Mouse (Mus musculus): ENCODE results near the gene Spns1.
"Not testable (repeated sequence)": the region's sequence is repeated elsewhere in the genome, so short reads cannot be mapped to it uniquely, and the experiment has no call there.

Gene Spns1

DNA sequence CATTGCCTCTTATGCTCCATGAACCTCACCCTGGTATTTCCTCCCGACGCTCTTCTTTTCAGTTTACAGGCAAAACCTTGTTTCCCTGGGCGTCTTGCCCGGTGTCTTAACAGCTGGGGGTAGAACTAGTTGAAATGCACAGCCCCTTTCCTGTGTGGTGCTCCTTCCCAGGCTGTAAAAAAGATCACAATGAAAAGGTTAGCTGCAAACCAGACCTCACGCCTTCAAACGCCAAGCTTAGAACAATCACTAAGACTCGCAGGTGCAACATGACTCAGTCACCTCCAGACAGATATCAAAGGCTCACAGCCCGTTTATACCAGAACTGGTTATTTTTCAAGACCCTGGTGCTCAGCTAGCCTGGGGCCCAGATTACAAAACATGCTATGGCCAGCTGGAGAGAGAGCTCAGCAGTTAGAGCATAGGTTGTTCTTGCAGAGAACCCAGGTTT is 37.7 kb downstream of the Spns1 start:
- no peak for DNase-seq (ENCODE audit: extremely low spot score)

DNA sequence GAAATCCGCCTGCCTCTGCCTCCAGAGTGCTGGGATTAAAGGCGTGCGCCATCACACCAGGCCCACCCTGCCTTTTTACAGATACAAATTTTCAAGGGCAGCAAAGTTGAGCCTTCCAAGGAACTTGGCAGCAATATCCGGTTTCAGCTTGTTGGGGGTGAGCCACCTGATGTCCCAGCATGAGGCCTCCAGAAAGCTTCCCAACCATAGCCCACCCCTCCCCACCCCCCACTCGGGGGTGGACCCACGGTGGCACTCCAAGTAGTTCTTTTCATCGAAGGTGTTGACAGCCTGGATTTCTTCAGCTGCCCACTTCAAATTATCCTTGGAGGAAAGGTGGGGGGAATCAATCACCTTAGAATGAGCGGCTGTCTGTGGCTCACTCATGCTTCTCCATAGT is 38.3 kb downstream of the Spns1 start:
- DNase-seq (ENCODE audit: extremely low spot score): no peak

DNA sequence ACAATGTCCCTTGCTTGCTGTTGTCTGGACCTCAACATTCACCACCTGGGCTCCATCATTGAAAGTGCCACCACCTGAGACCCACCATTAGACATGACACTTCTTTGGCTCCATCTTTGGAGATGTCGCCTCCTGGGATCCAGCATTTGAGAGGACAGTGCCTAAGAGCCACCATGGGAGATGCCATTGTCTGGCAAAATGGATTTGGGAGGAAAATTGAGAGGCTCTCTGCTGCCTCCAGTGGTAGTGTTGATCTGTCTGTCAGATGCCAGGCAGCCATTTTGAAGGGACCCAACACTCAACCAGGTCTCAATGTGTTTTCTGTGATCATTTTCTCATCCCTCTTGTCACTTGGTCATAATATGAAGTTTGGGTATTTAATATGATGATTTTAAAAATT is 41.7 kb downstream of the Spns1 start:
- DNase-seq (ENCODE audit: extremely low spot score): no peak

DNA sequence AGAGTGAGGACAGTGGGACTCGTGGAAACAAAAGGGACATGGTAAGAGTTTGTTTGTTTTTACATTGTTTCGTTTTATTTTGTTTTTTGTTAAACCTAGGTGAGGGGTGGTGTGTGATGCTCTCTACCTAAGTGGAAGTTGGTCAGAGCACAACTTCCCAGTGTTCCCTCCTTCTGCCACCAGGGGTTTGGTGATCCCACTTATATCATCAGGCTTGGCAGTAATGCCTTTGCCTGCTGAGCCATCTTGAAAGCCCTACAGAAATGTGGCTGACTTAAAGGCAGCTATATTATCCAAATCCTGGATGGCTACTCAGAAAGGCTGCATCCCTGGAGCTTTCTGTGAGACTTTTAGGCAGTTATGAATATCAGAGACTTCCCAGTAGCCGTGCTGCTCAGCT is 44.6 kb downstream of the Spns1 start:
- no peak for DNase-seq (ENCODE audit: extremely low spot score)

DNA sequence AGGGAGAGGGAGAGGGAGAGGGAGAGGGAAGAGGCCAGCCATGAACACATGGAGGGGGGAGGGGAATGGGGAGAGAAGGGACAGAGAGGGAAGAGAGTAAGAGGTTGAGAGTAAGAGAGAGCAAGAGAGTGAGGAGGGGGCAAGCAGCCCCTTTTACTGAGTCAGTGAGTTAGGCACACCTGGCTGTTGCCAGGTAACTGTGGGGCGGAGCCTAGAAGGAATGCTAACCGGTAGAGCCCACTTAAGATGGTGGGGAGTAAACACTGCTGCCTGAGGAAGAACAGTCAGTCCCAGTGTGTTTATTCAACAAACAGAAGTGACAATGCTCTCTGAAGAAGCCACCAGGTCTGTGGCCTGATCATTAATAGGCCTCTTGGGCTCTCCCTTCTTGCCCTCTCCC is 46.6 kb downstream of the Spns1 start:
- DNase-seq (ENCODE audit: extremely low spot score): no peak

DNA sequence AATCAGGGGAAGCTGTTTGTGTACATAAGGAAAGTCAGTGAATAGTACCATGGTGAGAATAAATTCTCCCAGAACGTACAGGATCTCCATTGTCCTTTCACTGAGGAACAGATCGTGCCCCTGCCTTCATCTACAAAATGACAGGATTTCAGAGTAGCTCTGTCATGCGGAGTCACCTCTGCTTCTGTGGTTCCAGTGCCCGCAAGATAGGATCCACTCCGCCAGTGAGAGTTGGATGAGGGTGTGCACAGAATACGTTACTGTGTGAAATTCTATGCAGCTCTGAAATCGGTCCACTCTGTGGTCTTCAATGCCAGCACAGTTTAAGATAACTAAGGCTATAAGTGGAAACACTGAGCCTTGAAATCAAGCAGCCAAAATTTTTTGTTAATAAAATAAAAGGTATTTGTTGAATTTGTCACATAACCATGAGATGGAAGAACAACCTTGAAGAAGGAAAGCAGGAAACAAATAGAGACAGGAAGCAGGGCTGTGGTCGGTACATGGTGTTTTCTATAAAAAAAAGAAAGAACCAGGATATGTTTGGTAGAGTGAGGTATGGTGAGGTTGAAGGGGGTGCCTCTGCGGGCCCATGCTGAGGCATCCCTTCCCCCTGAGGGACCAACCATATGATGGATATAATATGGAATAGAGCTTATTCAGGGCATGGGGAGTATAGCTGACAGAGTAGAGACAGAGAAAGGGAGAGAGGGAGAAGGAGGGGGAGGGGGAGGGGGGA is 47.2 kb downstream of the Spns1 start:
- no peak for DNase-seq (ENCODE audit: extremely low spot score)

DNA sequence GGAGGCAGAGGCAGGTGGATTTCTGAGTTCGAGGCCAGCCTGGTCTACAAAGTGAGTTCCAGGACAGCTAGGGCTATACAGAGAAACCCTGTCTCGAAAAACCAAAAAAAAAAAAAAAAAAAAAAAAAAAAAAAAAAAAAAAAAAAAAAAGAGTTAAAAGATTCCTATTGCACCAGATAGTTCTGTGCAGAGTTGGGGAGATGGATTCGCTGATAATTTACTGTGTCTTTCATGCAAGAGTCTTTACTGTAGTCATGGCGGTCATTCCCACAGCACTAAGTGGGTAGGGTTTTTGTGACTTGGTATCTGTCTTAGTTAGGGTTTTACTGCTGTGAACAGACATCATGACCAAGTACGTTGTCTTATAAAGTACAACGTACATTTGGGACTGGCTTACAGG is 48.4 kb downstream of the Spns1 start:
- DNase-seq (ENCODE audit: extremely low spot score): not testable (repeated sequence)

DNA sequence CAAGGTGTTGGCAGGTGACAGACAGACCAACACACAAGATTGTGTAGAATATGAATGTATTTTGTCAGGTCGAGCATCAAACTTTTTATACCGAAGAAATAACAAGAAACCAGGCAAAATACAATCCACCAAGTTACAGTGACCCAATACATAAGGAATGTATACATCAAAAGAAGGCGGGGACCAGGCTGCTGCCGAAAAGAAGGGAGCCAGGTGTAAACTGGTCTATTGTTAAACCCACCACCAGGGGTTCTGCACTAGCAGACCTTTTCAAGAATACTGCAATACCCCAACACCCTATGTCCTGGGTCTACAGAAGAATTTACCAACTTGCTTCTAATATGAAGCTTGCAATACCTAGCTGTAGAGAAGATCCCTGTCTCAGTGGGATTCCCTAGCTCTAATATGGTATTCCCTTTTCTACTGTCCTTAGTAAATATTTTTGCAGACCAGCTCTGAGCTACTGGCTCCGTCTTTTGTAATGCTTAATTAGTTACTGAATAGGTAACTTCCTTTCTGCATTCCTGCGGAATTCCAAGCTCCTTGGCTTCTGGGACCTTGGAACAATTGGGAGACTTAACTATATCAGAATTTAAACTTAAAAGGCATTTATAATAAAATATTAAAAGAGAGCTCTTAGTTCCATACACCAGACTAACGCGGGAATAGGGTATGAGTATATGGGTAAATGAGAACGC is 51.5 kb downstream of the Spns1 start:
- not testable (repeated sequence) for DNase-seq (ENCODE audit: extremely low spot score)

DNA sequence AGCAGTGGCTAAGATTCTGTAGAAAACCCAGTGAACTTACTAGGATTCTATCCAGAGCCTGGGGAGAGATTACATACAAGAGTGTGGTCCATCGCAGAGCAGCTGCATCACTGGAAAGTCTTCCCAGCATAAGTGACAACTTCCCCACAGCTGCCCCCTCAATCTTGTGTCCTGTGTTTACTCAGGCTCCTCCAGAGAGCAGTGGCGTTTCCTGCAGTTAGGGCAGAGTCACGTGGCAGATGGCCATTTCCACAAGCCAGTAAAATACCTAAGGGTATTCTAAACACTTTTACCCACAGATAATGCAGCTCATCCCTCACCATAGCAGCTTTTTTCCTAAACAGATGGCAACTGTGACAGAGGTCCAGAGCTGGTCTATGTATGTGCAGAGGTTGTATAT is 52.5 kb downstream of the Spns1 start:
- DNase-seq (ENCODE audit: extremely low spot score): no peak

DNA sequence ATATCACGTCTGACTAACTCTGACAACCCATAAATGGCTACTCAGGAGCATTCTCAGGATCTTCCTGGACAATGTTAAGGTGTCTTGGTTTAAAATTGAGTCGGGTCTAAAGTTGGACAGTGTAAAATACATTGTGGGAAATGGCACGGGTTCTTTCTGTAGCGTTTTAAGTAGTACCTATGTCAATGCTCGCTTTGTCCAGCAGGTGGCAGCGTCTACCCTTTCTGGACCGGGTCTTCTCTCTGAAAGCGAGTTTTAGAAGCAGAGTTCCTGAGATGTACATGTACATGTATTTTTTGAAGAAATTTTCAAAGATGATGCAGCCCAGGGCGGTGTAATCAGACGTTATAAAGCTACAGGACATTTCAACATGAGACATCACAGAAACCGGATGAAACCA is 53.5 kb downstream of the Spns1 start:
- DNase-seq (ENCODE audit: extremely low spot score): peak; percentile 79
